Mouse (Mus musculus) G1E-ER4 (cell line): ENCODE measurements around the gene Spock1. TPM values are rescaled to one million over a fixed set of nuclear protein-coding genes. Genes with fewer than 3 reads are reported as not detected.

Source experiments
- GATA1 ChIP-seq: IDR thresholded peaks from one replicate; pipeline ENCODE4 v1.8.0; 2012; ENCODE audit warnings: low read length, inconsistent platforms
- polyA plus RNA-seq: library from polyadenylated mRNA; stranded (reverse); fragments of >175 nt; gene quantifications from 2 replicates; pipeline ENCODE4 v1.2.3, GENCODE M21; 2012

Spock1 gene
- polyA plus RNA-seq, 1 experiment = not detected

DNA sequence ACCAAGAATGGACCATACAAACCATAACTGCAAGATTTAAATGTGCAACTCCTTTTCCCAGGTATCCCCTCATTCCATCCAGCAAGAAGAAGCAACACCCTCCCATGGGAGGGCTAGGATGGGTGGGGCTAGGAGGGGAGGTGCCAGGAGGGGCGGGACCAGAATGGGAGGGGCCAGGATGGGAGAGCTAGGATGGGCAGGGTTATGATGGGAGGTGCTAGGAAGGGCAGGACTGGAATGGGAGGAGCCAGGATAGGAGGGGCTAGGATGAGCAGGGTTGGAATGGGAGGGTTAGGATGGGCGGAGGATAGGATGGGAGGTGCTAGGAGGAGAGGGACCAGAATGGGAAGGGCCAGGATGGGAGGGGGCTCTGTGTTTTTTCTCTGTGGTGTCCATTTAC lies 175.9 kb downstream of the Spock1 start:
- TF ChIP-seq GATA1 = no peak

DNA sequence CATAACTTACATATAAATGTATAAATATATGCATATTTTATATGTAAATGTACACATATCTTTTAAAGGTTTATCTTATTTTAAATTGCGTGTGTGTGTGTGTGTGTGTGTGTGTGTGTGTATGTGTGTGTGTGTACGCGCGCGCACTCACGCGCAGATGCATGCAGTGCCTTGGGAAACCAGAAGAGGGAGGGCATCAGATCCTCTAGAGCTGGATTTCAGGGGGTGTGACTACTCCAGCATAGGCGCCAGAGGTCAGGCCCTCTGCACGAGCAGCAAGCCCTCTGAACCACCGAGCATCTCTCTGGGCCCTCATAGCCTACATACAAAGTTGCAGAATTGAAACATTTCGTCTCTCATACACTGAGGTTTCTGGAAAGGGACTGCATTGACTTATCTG lies 180.4 kb downstream of the Spock1 start:
- no peak for TF ChIP-seq GATA1

DNA sequence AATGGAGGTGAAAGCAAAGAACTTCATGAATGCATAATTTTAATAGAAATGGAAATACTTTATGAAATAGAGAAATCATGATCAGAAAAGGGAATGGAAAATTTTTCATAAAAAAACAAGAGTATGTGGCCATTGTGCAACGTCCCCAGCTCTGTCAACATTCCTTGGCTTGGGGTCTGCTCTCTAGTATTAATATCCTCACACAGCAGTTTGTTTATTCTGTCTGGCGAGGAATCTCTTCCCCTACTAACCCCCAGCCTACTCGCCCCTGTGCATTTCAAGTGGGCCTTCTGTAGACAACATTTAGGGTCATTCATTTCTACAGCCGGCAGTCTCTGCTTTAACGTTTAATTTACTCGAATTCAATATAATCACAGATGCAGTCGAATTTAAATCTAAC lies 181.5 kb downstream of the Spock1 start:
- TF ChIP-seq GATA1 = no peak

DNA sequence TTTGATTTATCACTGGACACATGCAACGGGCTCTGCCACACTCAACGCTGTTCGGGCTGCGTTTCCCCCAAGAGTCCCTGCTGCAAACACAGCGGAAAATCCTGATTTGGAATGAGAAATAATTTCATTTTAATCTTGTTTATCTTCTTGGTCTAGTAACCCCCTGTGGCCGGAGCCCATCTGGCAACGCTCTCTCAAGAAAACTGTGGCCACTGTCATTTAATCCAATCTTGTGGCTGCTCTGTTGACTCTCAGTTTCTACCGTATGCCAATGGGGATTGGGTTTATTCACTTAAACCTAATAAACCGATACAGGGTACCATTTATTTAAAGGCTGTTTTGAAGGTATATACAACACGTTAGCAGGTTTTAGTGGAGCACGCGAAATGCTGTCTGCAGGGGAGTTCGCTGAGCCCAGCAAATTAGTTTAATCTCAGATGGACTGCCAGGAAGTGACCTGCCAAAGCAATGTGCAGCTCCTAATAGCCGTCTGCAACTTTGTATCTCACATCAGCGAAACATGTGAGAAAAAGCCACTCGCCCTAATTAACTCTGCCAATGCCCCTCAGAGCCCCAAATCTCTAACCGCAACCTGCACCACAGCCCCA lies 185.7 kb downstream of the Spock1 start:
- TF ChIP-seq GATA1 = no peak

DNA sequence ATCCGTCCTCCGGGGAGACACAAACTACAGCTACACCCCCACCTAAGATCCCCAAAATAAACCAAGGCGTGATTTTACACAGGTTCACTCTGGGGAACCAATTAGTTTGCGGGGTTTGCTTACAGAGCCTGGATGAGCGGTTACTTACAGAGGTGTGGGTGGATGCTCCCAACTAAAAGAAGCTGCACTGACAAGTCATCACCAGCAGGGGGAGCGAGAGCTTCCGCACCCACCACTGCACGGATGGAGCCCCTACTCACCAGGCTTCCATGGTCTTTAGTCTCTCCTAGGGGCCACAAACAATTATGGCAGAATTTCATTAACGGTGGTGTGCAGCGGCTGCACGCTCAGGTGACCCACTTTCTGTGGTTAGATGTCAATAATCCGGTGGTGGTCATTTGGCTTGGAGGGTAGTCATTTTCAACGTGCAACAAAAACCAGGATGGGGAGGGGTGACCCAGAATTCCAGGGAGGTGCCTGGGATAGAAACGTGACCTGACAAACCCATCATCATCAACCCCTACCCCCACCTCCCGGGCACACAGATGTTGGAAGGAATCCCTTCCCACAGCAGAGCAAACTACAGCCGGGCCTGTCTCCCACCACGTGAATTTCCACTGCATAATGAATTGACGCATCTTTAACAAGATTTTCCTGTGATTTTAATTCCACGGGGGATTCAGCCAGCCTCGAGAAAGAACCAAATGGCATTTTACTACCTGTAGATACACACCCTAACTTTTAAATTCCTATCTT lies 186.4 kb downstream of the Spock1 start:
- TF ChIP-seq GATA1 = no peak

DNA sequence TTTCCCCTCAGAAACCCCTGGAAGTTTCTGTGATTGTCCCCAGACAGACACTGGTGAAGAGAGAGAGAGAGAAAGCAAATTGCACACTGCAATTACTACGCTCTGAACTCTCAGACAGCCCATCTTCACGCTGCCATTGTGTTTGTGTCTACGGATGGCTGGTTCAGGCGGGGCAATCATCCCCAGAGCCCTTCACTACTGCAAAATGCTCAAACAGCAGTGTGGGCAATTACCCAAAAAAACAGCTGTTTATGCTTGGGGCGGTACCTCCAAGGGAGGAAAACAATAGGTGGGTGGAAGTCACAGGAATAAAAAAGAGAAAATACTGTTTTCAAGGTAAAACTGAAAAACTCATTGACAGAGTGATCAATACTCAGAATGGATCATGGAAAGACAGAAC lies 190.0 kb downstream of the Spock1 start:
- no peak for TF ChIP-seq GATA1

DNA sequence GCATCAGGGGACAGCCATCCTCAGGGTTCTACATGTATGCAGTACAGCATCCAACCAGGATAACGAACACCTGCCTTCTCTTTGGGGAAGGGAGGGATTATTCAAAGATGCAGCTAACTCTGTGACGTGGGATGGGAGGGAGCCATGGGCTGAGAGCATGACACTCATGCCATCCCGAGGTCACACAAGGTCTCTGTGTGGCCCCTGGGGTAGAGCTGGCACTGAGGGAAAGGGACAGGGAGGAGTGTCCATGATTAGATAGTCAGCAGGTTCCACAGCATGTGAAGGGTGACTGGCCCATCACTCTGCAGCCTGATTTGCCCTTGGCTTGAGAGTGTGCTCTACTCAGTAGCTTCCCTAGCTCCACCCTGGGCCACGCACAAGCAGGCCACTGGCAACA lies 195.2 kb downstream of the Spock1 start:
- no peak for TF ChIP-seq GATA1

DNA sequence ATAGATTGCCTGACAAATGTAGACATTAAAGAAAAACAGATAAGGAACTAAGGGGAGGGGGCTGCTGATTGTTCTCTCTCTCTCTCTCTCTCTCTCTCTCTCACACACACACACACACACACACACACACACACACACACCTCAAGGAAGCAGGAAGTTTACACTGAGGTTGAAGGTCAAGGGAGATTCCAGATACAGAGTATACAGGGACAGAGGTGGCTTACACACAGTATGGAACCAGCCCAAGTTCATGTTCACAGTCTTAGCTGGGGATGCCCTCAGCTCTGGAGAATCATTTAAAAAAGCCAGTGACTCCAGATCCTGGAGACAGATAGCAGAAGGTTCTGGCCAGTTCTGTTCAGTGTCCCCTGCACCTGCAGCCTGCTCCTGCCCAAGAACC lies 199.7 kb downstream of the Spock1 start:
- no peak for TF ChIP-seq GATA1

DNA sequence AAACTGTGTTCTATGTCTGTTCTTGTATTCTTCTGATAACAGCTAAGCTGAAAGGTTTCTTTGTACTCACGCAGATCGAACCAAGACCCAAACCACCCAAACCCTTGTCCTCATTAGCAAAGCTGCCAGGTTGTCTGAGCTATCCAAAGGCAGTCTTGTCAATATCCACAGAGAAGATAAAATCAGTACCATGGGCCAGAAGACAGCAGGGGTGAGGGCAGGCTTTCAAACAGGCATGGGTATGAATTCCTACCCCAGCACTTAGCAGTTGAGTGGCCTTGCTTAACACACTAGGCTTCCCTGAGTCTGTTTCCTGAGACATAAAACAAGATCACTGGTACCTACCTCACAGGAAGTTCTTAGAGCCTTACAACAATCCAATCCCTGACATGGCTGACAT lies 205.2 kb downstream of the Spock1 start:
- no peak for TF ChIP-seq GATA1

DNA sequence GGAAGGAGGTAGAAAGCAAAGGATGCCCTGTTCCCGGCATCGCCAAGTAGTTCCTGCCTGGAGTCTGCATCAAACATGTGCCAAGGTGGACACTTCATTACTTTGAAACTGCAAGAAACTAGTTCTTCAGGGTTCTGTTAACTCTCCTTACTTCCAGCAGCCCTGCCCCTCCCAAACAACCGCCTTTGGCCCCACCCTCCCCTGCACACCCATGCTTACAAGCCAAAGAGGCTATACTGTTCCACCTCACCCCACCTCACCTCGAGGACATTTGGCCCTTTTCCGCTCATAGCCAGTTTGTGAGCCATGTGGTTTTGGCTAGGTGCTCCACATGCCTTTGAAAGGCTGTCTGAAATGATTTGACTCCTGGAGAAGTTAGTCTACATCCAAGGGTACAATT lies 211.4 kb downstream of the Spock1 start:
- TF ChIP-seq GATA1 = no peak

DNA sequence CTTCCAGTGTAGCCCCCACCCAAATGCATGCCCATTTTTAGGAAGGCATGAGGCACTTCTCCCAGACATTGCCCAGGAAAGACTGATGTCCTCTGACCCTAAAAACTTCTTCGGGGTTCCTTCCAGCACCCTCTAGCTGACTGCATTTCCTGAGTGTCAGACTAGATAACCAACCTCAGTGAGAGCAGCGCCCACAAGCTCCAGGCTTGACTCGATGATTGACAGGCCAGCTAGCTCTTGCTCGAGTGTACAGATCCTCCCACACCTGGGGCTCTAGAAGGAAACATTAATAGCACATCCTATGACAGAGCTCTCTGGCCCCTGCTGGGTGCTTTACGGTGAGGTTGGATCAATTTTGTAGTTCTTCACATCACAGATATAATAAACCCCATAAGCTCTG lies 219.2 kb downstream of the Spock1 start:
- TF ChIP-seq GATA1 = no peak

DNA sequence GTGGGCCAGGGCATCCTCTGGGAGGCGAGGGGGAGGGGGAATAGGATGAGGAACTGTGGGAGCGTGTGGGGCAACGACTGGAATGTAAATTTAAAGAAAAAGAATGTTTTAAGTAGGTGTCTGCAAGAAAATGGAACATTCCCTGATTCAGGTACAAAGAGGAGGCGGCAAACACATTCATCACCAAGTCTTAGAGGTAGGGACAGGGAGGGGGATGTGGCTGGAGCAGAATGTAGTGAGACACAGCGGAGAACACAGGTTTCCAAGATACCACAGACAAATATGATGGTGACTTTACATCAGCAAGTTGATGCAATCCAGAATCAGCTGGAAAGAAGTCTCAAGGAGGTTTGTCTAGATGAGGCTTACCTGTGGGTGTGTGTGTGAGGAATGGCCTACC lies 221.7 kb downstream of the Spock1 start:
- TF ChIP-seq GATA1 = no peak

DNA sequence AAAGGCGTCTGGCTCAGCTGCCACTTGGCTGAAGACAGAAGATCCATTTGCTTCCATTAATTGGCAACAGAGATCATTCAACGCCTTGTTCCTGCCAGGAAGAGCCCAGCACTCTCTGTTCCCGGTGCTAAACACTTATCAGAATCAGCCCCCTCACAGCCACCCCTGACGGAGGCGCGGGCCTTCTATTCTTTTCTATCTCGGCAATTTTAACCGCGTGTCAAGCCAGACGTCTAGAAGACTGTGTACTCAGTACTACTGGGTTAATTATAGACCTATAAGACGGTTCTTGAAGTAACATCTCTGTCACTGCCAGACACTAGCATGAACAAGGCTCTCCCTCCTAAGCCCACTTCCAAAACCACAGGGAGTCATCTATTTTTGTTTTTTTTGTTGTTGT lies 222.9 kb downstream of the Spock1 start:
- no peak for TF ChIP-seq GATA1

DNA sequence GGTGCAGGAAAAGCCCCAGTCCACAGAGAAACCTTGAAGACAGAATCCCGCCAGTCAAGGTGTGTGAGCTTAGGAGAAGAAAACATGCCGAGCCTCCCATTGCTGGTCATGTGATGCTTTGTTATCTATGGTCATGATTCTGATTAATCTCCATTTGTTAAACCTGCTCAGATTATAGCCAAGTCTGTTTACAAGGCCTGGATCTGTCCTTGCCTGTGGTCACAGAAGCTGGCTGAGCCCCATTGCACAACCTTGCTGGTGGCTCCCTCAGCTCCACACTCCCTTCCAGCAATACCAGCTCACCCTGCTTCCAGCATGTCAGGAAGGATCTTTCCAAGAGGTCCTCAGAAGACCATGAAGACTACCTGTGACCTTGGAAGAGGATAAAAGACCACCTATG lies 228.5 kb downstream of the Spock1 start:
- TF ChIP-seq GATA1 = no peak

DNA sequence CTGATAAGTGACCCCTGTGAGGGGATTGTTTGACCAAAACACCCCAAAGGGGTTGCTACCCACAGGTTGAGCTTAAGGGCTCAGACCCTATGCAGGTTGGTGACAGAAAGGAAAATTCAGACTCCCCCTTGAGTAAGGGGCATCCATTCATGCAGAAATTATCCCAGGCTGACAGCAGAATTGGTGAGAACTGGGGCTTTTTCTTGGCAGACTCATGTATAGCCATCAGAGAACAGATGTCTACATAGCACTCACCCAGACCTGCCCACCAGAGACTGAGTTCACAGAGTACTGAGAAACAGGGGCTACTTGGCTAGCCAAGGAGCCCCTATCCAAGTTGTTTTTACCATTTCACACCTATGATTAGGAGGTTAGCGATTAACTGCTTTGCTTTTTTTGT lies 231.3 kb downstream of the Spock1 start:
- TF ChIP-seq GATA1 = no peak

DNA sequence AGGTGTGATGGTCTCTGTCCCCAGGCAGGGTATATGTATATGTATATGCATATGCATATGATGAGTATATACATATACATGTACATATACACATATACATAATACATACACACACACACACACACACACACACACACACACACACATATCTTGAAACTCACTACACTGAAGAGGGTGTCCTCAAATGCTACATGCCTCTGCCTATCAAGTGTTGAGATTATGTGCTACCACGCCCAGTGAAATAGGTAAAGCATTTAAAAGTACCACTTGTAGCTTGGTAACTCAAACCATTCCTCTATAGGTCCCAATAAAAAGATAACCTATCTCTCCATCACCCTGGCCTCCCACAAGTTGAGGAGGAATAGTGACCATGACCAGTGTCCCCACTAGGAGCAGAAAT lies 234.7 kb downstream of the Spock1 start:
- no peak for TF ChIP-seq GATA1

DNA sequence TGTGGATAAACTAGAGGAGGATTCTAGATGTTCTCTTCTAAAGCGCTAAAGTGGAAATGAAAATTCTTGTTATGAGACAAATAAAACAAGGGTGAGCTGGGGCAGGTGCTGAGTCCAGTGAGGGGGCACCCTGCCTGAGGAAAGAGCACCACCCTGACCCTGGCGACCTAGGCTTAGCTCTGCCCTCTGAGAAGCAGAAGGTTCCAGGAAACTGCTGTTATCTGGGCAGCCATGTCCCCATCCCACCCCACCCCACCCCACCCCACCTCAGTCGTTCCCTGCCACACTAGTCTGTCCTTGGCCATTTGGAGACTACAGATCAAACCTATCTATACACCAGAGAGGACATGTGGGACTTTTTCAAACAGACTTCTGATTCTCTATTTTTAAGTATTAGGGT lies 235.4 kb downstream of the Spock1 start:
- no peak for TF ChIP-seq GATA1
